ENCODE assay signal across 22 mouse cellular contexts in genomic region chr2:49984780-49985179, GRCm38 (mm10).
DNase-seq lines count a peak whose midpoint lies in the region; ATAC-seq and TF ChIP-seq lines count a peak whose summit lies in the region.
"Had no signal": no experiment of that assay in that cellular context is flagged by ENCODE, and none has a peak within 500 bp of the region (broad histone marks: within the 10 kb centered on the region; RNA-seq: fewer than 3 reads in every experiment).

No protein-coding gene starts in this region.

- no peaks in the 10 kb centered on the region for H3K36me3 ChIP-seq in intestine, embryonic 15.5 days
- no peaks in the 10 kb centered on the region for H3K36me3 ChIP-seq in intestine, postnatal 0 days (ENCODE audit: control insufficient read depth, insufficient read depth)
- H3K36me3 ChIP-seq in stomach, embryonic 16.5 days (ENCODE audit: control insufficient read depth, insufficient read depth, low read length) = no peaks in the 10 kb centered on the region
- no peaks in the 10 kb centered on the region for H3K36me3 ChIP-seq in forebrain, embryonic 14.5 days (ENCODE audit: control insufficient read depth, insufficient read depth, low read length)
- H3K36me3 ChIP-seq: forebrain, embryonic 10.5 days; heart, embryonic 10.5 days; heart, embryonic 13.5 days; hindbrain, embryonic 12.5 days; hindbrain, embryonic 15.5 days had no signal

- WGBS in intestine, embryonic 15.5 days = 43% methylated on average over 3 of the region's 3 CpGs
- WGBS in intestine, postnatal 0 days = 24% methylated on average over 3 of the region's 3 CpGs
- WGBS in stomach, embryonic 16.5 days = 43% methylated on average over 3 of the region's 3 CpGs
- 62% methylated on average over 3 of the region's 3 CpGs for WGBS in forebrain, embryonic 14.5 days

- H3K4me1 ChIP-seq in intestine, embryonic 15.5 days (replicated peaks) = no peaks in the 10 kb centered on the region
- no peaks in the 10 kb centered on the region for H3K4me1 ChIP-seq in intestine, postnatal 0 days (replicated peaks; ENCODE audit: control insufficient read depth, insufficient read depth, low read length)
- no peaks in the 10 kb centered on the region for H3K4me1 ChIP-seq in stomach, embryonic 16.5 days (ENCODE audit: control insufficient read depth, insufficient read depth, low read length)
- no peaks in the 10 kb centered on the region for H3K4me1 ChIP-seq in forebrain, embryonic 14.5 days (ENCODE audit: control insufficient read depth, insufficient read depth, low read length)
- H3K4me1 ChIP-seq: forebrain, embryonic 10.5 days; forebrain, embryonic 13.5 days; heart, embryonic 10.5 days; heart, embryonic 13.5 days; hindbrain, embryonic 12.5 days; hindbrain, embryonic 15.5 days had no signal

- H3K27ac ChIP-seq in intestine, embryonic 15.5 days = no peak overlapping the region
- no peak overlapping the region for H3K27ac ChIP-seq in intestine, postnatal 0 days (ENCODE audit: low read depth, low read length)
- H3K27ac ChIP-seq in stomach, embryonic 16.5 days (ENCODE audit: low read length) = no peak overlapping the region
- no peak overlapping the region for H3K27ac ChIP-seq in left cerebral cortex, adult 2 months
- no peak overlapping the region for H3K27ac ChIP-seq in forebrain, embryonic 14.5 days (ENCODE audit: low read depth, low read length)
- H3K27ac ChIP-seq: forebrain, embryonic 10.5 days; forebrain, embryonic 13.5 days; heart, adult 2 months; heart, embryonic 10.5 days; heart, embryonic 13.5 days; hindbrain, embryonic 12.5 days; hindbrain, embryonic 15.5 days had no signal

- no peak overlapping the region for H3K4me3 ChIP-seq in intestine, embryonic 15.5 days (replicated peaks)
- H3K4me3 ChIP-seq in intestine, postnatal 0 days (ENCODE audit: low read depth, low read length) = no peak overlapping the region
- H3K4me3 ChIP-seq in stomach, embryonic 16.5 days (replicated peaks; ENCODE audit: low read length) = no peak overlapping the region
- no peak overlapping the region for H3K4me3 ChIP-seq in left cerebral cortex, adult 2 months
- no peak overlapping the region for H3K4me3 ChIP-seq in forebrain, embryonic 14.5 days (ENCODE audit: low read depth, low read length)
- H3K4me3 ChIP-seq: forebrain, embryonic 10.5 days; forebrain, embryonic 13.5 days; heart, adult 2 months; heart, embryonic 10.5 days; heart, embryonic 13.5 days; hindbrain, embryonic 12.5 days; hindbrain, embryonic 15.5 days had no signal

- H3K27me3 ChIP-seq in intestine, embryonic 15.5 days (replicated peaks) = no peaks in the 10 kb centered on the region
- H3K27me3 ChIP-seq in intestine, postnatal 0 days (replicated peaks; ENCODE audit: control insufficient read depth, insufficient read depth, low read length) = no peaks in the 10 kb centered on the region
- no peaks in the 10 kb centered on the region for H3K27me3 ChIP-seq in stomach, embryonic 16.5 days (ENCODE audit: control insufficient read depth, insufficient read depth, low read length)
- no peaks in the 10 kb centered on the region for H3K27me3 ChIP-seq in forebrain, embryonic 14.5 days (replicated peaks; ENCODE audit: control insufficient read depth, insufficient read depth, low read length)
- H3K27me3 ChIP-seq: forebrain, embryonic 13.5 days; heart, embryonic 13.5 days; hindbrain, embryonic 12.5 days; hindbrain, embryonic 15.5 days had no signal

- intact Hi-C loops in left cerebral cortex, adult 2 months (cut with DNase I) = no loop called here

- H3K9ac ChIP-seq in intestine, embryonic 15.5 days = no peak overlapping the region
- H3K9ac ChIP-seq in intestine, postnatal 0 days (ENCODE audit: low read depth, low read length) = no peak overlapping the region
- H3K9ac ChIP-seq in stomach, embryonic 16.5 days (ENCODE audit: low read length) = no peak overlapping the region
- no peak overlapping the region for H3K9ac ChIP-seq in forebrain, embryonic 14.5 days (ENCODE audit: low read length)
- H3K9ac ChIP-seq: forebrain, embryonic 13.5 days; forebrain, postnatal 0 days; heart, embryonic 13.5 days; hindbrain, embryonic 12.5 days; hindbrain, embryonic 15.5 days had no signal

- no peak overlapping the region for H3K4me2 ChIP-seq in intestine, embryonic 15.5 days (replicated peaks)
- H3K4me2 ChIP-seq in intestine, postnatal 0 days (replicated peaks; ENCODE audit: low read depth) = no peak overlapping the region
- no peak overlapping the region for H3K4me2 ChIP-seq in stomach, embryonic 16.5 days (ENCODE audit: low read depth, low read length)
- H3K4me2 ChIP-seq in forebrain, embryonic 14.5 days (ENCODE audit: low read length) = no peak overlapping the region
- H3K4me2 ChIP-seq: forebrain, embryonic 13.5 days; heart, embryonic 13.5 days; hindbrain, embryonic 12.5 days; hindbrain, embryonic 15.5 days had no signal

- peak; percentile 94 for ATAC-seq in intestine, embryonic 15.5 days
- peak; percentile 41; the same call in 1 of the 2 replicates for ATAC-seq in intestine, postnatal 0 days
- peak; percentile 86 for ATAC-seq in stomach, embryonic 16.5 days (ENCODE audit: insufficient read depth, low FRiP score)
- ATAC-seq in forebrain, embryonic 14.5 days = no peak
- ATAC-seq: CD4-positive, CD25-positive, alpha-beta regulatory T cell, adult 4 months; forebrain, embryonic 13.5 days; forebrain, postnatal 0 days had no signal

- no peaks in the 10 kb centered on the region for H3K9me3 ChIP-seq in intestine, embryonic 15.5 days
- H3K9me3 ChIP-seq in intestine, postnatal 0 days (ENCODE audit: control insufficient read depth) = no peaks in the 10 kb centered on the region
- H3K9me3 ChIP-seq in stomach, embryonic 16.5 days (replicated peaks; ENCODE audit: control insufficient read depth, low read length) = no peaks in the 10 kb centered on the region
- H3K9me3 ChIP-seq in forebrain, embryonic 14.5 days (replicated peaks; ENCODE audit: control insufficient read depth, low read length) = no peaks in the 10 kb centered on the region
- H3K9me3 ChIP-seq: forebrain, embryonic 10.5 days; forebrain, embryonic 13.5 days; heart, embryonic 10.5 days; heart, embryonic 13.5 days; hindbrain, embryonic 12.5 days; hindbrain, embryonic 15.5 days had no signal

- no peak for DNase-seq in right cerebral cortex, postnatal 25 days
- no peak for DNase-seq in left cerebral cortex, adult 2 months (ENCODE audit: extremely low spot score in 1 of 2, low spot score in 2 of 2)
- DNase-seq in forebrain, embryonic 14.5 days (ENCODE audit: low spot score) = no peak
- DNase-seq: adrenal gland, adult 2 months; adrenal gland, postnatal 14 days; cerebellum, adult 11-12 months; cerebellum, adult 9-10 months; cerebellum, postnatal 14 days; forebrain, postnatal 0 days; gastrocnemius, postnatal 25 days; heart, adult 2 months; heart, postnatal 14 days had no signal

- TF ChIP-seq CTCF in intestine, postnatal 0 days (IDR thresholded peaks at IDR 0.05; ENCODE audit: low read depth) = no peak
- TF ChIP-seq CTCF in left cerebral cortex, adult 2 months (IDR thresholded peaks at IDR 0.05) = no peak
